Mouse (Mus musculus) hindbrain, embryonic 14.5 days (tissue): ENCODE results near the gene Bcr. TPM values are rescaled to one million over a fixed set of nuclear protein-coding genes. Genes with fewer than 3 reads are reported as not detected.

Source experiments
- ATAC-seq: fragments of 200-750 bp; cut with Nextera tagmentation; 2 replicates; pipeline ENCODE4 v1.8.0; 2017; ENCODE audit warnings: moderate number of reproducible peaks, mild to moderate bottlenecking, moderate TSS enrichment, moderate library complexity; ENCODE audit not compliant: low FRiP score
- DNase-seq: peaks from one replicate; pipeline ENCODE4 v3.0.0-alpha.2; 2015; ENCODE audit warnings: low spot score
- H3K27ac ChIP-seq: fragments of 300-500 bp; sonication (generic); 2 replicates; pipeline ENCODE4 v1.5.1; 2014; ENCODE audit warnings: mild to moderate bottlenecking, moderate library complexity
- H3K27me3 ChIP-seq: fragments of 300-500 bp; sonication (generic); 2 replicates; pipeline ENCODE4 v1.6.1; 2014; ENCODE audit warnings: mild to moderate bottlenecking, low read length, mixed read lengths; ENCODE audit not compliant: control insufficient read depth, insufficient read depth
- H3K36me3 ChIP-seq: fragments of 300-500 bp; sonication (generic); replicated peaks from 2 replicates; pipeline ENCODE4 v1.6.1; 2014; ENCODE audit not compliant: control insufficient read depth, insufficient read depth
- H3K4me1 ChIP-seq: fragments of 300-500 bp; sonication (generic); replicated peaks from 2 replicates; pipeline ENCODE4 v1.6.1; 2014; ENCODE audit warnings: antibody characterized with exemption, low read length, mixed read lengths; ENCODE audit not compliant: control insufficient read depth, insufficient read depth
- H3K4me2 ChIP-seq: fragments of 300-500 bp; sonication (generic); replicated peaks from 2 replicates; pipeline ENCODE4 v1.6.1; 2014; ENCODE audit warnings: mild to moderate bottlenecking, moderate library complexity
- H3K4me3 ChIP-seq: fragments of 300-500 bp; sonication (generic); replicated peaks from 2 replicates; pipeline ENCODE4 v1.5.1; 2014; ENCODE audit warnings: mild to moderate bottlenecking, low read length
- H3K9ac ChIP-seq: fragments of 300-500 bp; sonication (generic); 2 replicates; pipeline ENCODE4 v1.6.1; 2014
- H3K9me3 ChIP-seq: fragments of 300-500 bp; sonication (generic); 2 replicates; pipeline ENCODE4 v1.6.1; 2016; ENCODE audit warnings: low read length; ENCODE audit not compliant: control insufficient read depth
- WGBS: fragments of 180-500 bp; shearing (Covaris S2); extraction: QIAGEN DNeasy Blood & Tissue Kit; methylation state at CpG from one replicate; pipeline ENCODE4 v1.1.7; 2014; 5-methylcytosine and 5-hydroxymethylcytosine counted together
- polyA plus RNA-seq: library from polyadenylated mRNA; unstranded; fragments of >200 nt; fragmentation: Nextera tagmentation; extraction: Ambion mirVana; gene quantifications from 2 replicates; pipeline ENCODE4 v1.2.1, GENCODE M21; 2014

The Bcr gene
- polyA plus RNA-seq, 1 experiment from 2014 or later, result 24.0 TPM

GRCm38 (mm10) chr10:75222611-75222998 lies 162.2 kb downstream of the Bcr start:
- Histone ChIP-seq H3K9me3 (no peaks in the 10 kb centered on the region), H3K27me3 (no peaks in the 10 kb centered on the region), H3K4me1 (0 out of 2 replicates have a peak, but pooled peaks cover 4% of the 10 kb centered on the region), H3K27ac (no peak overlapping the region), H3K4me2 (no peak overlapping the region), H3K4me3 (no peak overlapping the region), H3K9ac (no peak overlapping the region), H3K36me3 (no peaks in the 10 kb centered on the region)
- 83% methylated on average over 5 of the region's 5 CpGs for WGBS
- ATAC-seq (no peak), DNase-seq (no peak)

GRCm38 (mm10) chr10:75224154-75224553 lies 163.8 kb downstream of the Bcr start:
- 0 out of 2 replicates have a peak, but pooled peaks cover 4% of the 10 kb centered on the region for H3K4me1 ChIP-seq
- DNase-seq (no peak), ATAC-seq (no peak)
- H3K27ac ChIP-seq, result no peak overlapping the region
- no peaks in the 10 kb centered on the region for H3K36me3 ChIP-seq
- no peak overlapping the region for H3K4me2 ChIP-seq
- H3K9me3 ChIP-seq, result no peaks in the 10 kb centered on the region
- no peak overlapping the region for H3K4me3 ChIP-seq
- 68% methylated on average over 3 of the region's 3 CpGs for WGBS
- no peak overlapping the region for H3K9ac ChIP-seq
- H3K27me3 ChIP-seq, result no peaks in the 10 kb centered on the region

GRCm38 (mm10) chr10:75224630-75225029 lies 164.2 kb downstream of the Bcr start:
- no peak overlapping the region for H3K9ac ChIP-seq
- DNase-seq (no peak), ATAC-seq (no peak)
- no peaks in the 10 kb centered on the region for H3K36me3 ChIP-seq
- H3K4me1 ChIP-seq, result 0 out of 2 replicates have a peak, but pooled peaks cover 4% of the 10 kb centered on the region
- H3K27me3 ChIP-seq, result no peaks in the 10 kb centered on the region
- H3K4me2 ChIP-seq, result no peak overlapping the region
- WGBS, result 20% methylated on average over 2 of the region's 2 CpGs
- no peak overlapping the region for H3K4me3 ChIP-seq
- no peak overlapping the region for H3K27ac ChIP-seq
- no peaks in the 10 kb centered on the region for H3K9me3 ChIP-seq

- WGBS, result 86% methylated on average over 3 of the region's 3 CpGs
- no peaks in the 10 kb centered on the region for H3K4me1 ChIP-seq
- ATAC-seq (no peak), DNase-seq (no peak)
- no peak overlapping the region for H3K27ac ChIP-seq
- H3K36me3 ChIP-seq, result peaks cover 15% of the 10 kb centered on the region
- no peaks in the 10 kb centered on the region for H3K27me3 ChIP-seq
- no peak overlapping the region for H3K4me2 ChIP-seq
- no peak overlapping the region for H3K9ac ChIP-seq
- no peak overlapping the region for H3K4me3 ChIP-seq
- no peaks in the 10 kb centered on the region for H3K9me3 ChIP-seq
Observed at GRCm38 (mm10) chr10:75227381-75227780, 167.0 kb downstream of the Bcr start.

- 83% methylated on average over 4 of the region's 4 CpGs for WGBS
- no peaks in the 10 kb centered on the region for H3K4me1 ChIP-seq
- no peak overlapping the region for H3K4me2 ChIP-seq
- H3K9me3 ChIP-seq, result no peaks in the 10 kb centered on the region
- H3K9ac ChIP-seq, result no peak overlapping the region
- no peaks in the 10 kb centered on the region for H3K27me3 ChIP-seq
- H3K4me3 ChIP-seq, result no peak overlapping the region
- peaks cover 30% of the 10 kb centered on the region for H3K36me3 ChIP-seq
- DNase-seq, result no peak
- no peak for ATAC-seq
- H3K27ac ChIP-seq, result no peak overlapping the region
Observed at GRCm38 (mm10) chr10:75230572-75230971, 170.2 kb downstream of the Bcr start.

- 86% methylated on average over 1 of the region's 1 CpGs for WGBS
- H3K27ac ChIP-seq, result no peak overlapping the region
- no peak for DNase-seq
- no peaks in the 10 kb centered on the region for H3K4me1 ChIP-seq
- no peaks in the 10 kb centered on the region for H3K27me3 ChIP-seq
- peaks cover 30% of the 10 kb centered on the region for H3K36me3 ChIP-seq
- H3K4me2 ChIP-seq, result no peak overlapping the region
- H3K4me3 ChIP-seq, result no peak overlapping the region
- H3K9me3 ChIP-seq, result no peaks in the 10 kb centered on the region
- ATAC-seq, result no peak
- H3K9ac ChIP-seq, result no peak overlapping the region
Observed at GRCm38 (mm10) chr10:75231876-75232275, 171.5 kb downstream of the Bcr start.

- Histone ChIP-seq H3K9me3 (no peaks in the 10 kb centered on the region), H3K4me1 (no peaks in the 10 kb centered on the region), H3K9ac (no peak overlapping the region), H3K4me3 (no peak overlapping the region), H3K36me3 (peaks cover 30% of the 10 kb centered on the region), H3K27ac (no peak overlapping the region), H3K4me2 (no peak overlapping the region), H3K27me3 (no peaks in the 10 kb centered on the region)
- no peak for DNase-seq
- ATAC-seq, result no peak
- 93% methylated on average over 4 of the region's 4 CpGs for WGBS
Observed at GRCm38 (mm10) chr10:75232612-75233155, 172.3 kb downstream of the Bcr start.

- 86% methylated on average over 2 of the region's 2 CpGs for WGBS
Observed at GRCm38 (mm10) chr10:75233489-75233888, 173.1 kb downstream of the Bcr start.

More at GRCm38 (mm10) chr10:75233489-75233888, 173.1 kb downstream of the Bcr start:
- no peak overlapping the region for H3K27ac ChIP-seq
- no peak overlapping the region for H3K4me2 ChIP-seq
- DNase-seq (no peak), ATAC-seq (no peak)
- peaks cover 34% of the 10 kb centered on the region for H3K36me3 ChIP-seq
- H3K4me3 ChIP-seq, result no peak overlapping the region
- H3K27me3 ChIP-seq, result no peaks in the 10 kb centered on the region
- no peak overlapping the region for H3K9ac ChIP-seq
- no peaks in the 10 kb centered on the region for H3K9me3 ChIP-seq
- no peaks in the 10 kb centered on the region for H3K4me1 ChIP-seq
